Mouse (Mus musculus) macrophage (primary cell): Measurements from ENCODE around the gene Erc2. TPM values are rescaled to one million over a fixed set of nuclear protein-coding genes. Genes with fewer than 3 reads are reported as not detected.
"Not testable (repeated sequence)": the region's sequence is repeated elsewhere in the genome, so short reads cannot be mapped to it uniquely, and the experiment has no call there.

Experiments used
- H3K27ac ChIP-seq: fragments of 350-480 bp; formaldehyde crosslinking; 2 replicates; pipeline ENCODE4 v1.9.0; 2021
- H3K36me3 ChIP-seq: fragments of 350-480 bp; formaldehyde crosslinking; 2 replicates; pipeline ENCODE4 v1.9.0; 2021; ENCODE audit errors: inconsistent target
- H3K4me3 ChIP-seq: fragments of 350-480 bp; formaldehyde crosslinking; 2 replicates; pipeline ENCODE4 v1.9.0; 2021; ENCODE audit errors: inconsistent target
- H3K79me2 ChIP-seq: fragments of 350-480 bp; formaldehyde crosslinking; 2 replicates; pipeline ENCODE4 v1.9.0; 2021; ENCODE audit errors: inconsistent target
- WGBS: methylation state at CpG from one replicate; pipeline ENCODE4 v1.1.7; 2026; ENCODE audit warnings: inconsistent platforms; ENCODE audit not compliant: missing documents; 5-methylcytosine and 5-hydroxymethylcytosine counted together
- polyA plus RNA-seq: library from polyadenylated mRNA; stranded (reverse); fragments of 250-400 nt; gene quantifications from 3 replicates; pipeline ENCODE4 v1.2.4, GENCODE M21; 2018; ENCODE audit warnings: inconsistent platforms
- total RNA-seq, 78 experiments: library from RNA; depleted of rRNA; stranded (reverse); fragments of 250-400 nt; gene quantifications; 1 replicate in 9 of 78; 2 replicates in 24 of 78; 3 replicates in 43 of 78; 4 replicates in 2 of 78; pipeline ENCODE4 v1.2.4; 2018; ENCODE audit warnings: inconsistent platforms in 56 of 78

Gene Erc2
- not detected for total RNA-seq (2018; cell fraction: chromatin; rRNA removed)
- not detected for total RNA-seq (2018; cell fraction: cytosol; rRNA removed)
- not detected for total RNA-seq (2018; cell fraction: nucleus; rRNA removed)
- not detected in 3 replicates for polyA plus RNA-seq

GRCm38 (mm10) chr14:27622176-27622922, at the start of gene Erc2:
TSS of gene Erc2 (plus strand) at chr14:27622428.
- WGBS = 3% methylated on average over 65 of the region's 78 CpGs

GRCm38 (mm10) chr14:27578443-27578842, 43.8 kb upstream of the Erc2 start:
- Histone ChIP-seq H3K36me3 (no peaks in the 10 kb centered on the region), H3K4me3 (no peak overlapping the region), H3K79me2 (no peaks in the 10 kb centered on the region), H3K27ac (no peak overlapping the region)
- 88% methylated on average over 2 of the region's 2 CpGs for WGBS

More at GRCm38 (mm10) chr14:27622176-27622922, at the start of gene Erc2:
- no peaks in the 10 kb centered on the region for H3K36me3 ChIP-seq
- no peak within 1 kb of the TSS for H3K27ac ChIP-seq
- H3K79me2 ChIP-seq = no peaks in the 10 kb centered on the region
- H3K4me3 ChIP-seq = no peak within 1 kb of the TSS

GRCm38 (mm10) chr14:27589616-27590015, 32.6 kb upstream of the Erc2 start:
- H3K36me3 ChIP-seq, H3K79me2 ChIP-seq, H3K4me3 ChIP-seq, H3K27ac ChIP-seq: not testable (repeated sequence)

- H3K27ac ChIP-seq = no peak overlapping the region
- H3K4me3 ChIP-seq = no peak overlapping the region
- H3K36me3 ChIP-seq = no peaks in the 10 kb centered on the region
- H3K79me2 ChIP-seq = no peaks in the 10 kb centered on the region
- WGBS = 76% methylated on average over 7 of the region's 7 CpGs
Measured at GRCm38 (mm10) chr14:27592163-27592562, 30.1 kb upstream of the Erc2 start.

- Histone ChIP-seq H3K36me3 (no peaks in the 10 kb centered on the region), H3K27ac (no peak overlapping the region), H3K4me3 (no peak overlapping the region), H3K79me2 (no peaks in the 10 kb centered on the region)
- WGBS = 7% methylated on average over 6 of the region's 7 CpGs
Measured at GRCm38 (mm10) chr14:27596265-27596664, 26.0 kb upstream of the Erc2 start.

- Histone ChIP-seq H3K4me3 (no peak overlapping the region), H3K79me2 (no peaks in the 10 kb centered on the region), H3K27ac (no peak overlapping the region), H3K36me3 (no peaks in the 10 kb centered on the region)
- 85% methylated on average over 13 of the region's 13 CpGs for WGBS
Measured at GRCm38 (mm10) chr14:27602136-27602535, 20.1 kb upstream of the Erc2 start.

- Histone ChIP-seq H3K4me3 (no peak overlapping the region), H3K36me3 (no peaks in the 10 kb centered on the region), H3K27ac (no peak overlapping the region), H3K79me2 (no peaks in the 10 kb centered on the region)
- WGBS = 88% methylated on average over 3 of the region's 3 CpGs
Measured at GRCm38 (mm10) chr14:27607419-27607818, 14.8 kb upstream of the Erc2 start.

GRCm38 (mm10) chr14:27613766-27614165, 8.5 kb upstream of the Erc2 start:
- WGBS = 84% methylated on average over 5 of the region's 5 CpGs
- H3K36me3 ChIP-seq = no peaks in the 10 kb centered on the region
- no peak overlapping the region for H3K4me3 ChIP-seq
- no peak overlapping the region for H3K27ac ChIP-seq
- no peaks in the 10 kb centered on the region for H3K79me2 ChIP-seq

GRCm38 (mm10) chr14:27617286-27617685, 4.9 kb upstream of the Erc2 start:
- 87% methylated on average over 3 of the region's 3 CpGs for WGBS
- no peak overlapping the region for H3K27ac ChIP-seq
- no peaks in the 10 kb centered on the region for H3K79me2 ChIP-seq
- H3K36me3 ChIP-seq = no peaks in the 10 kb centered on the region
- H3K4me3 ChIP-seq = no peak overlapping the region

GRCm38 (mm10) chr14:27621576-27621975, 652 bp upstream of the Erc2 start:
- 59% methylated on average over 8 of the region's 8 CpGs for WGBS
- H3K79me2 ChIP-seq = no peaks in the 10 kb centered on the region
- no peak overlapping the region for H3K4me3 ChIP-seq
- H3K36me3 ChIP-seq = no peaks in the 10 kb centered on the region
- H3K27ac ChIP-seq = no peak overlapping the region

- no peaks in the 10 kb centered on the region for H3K79me2 ChIP-seq
- H3K36me3 ChIP-seq = no peaks in the 10 kb centered on the region
- H3K27ac ChIP-seq = no peak overlapping the region
- WGBS = 5% methylated on average over 6 of the region's 6 CpGs
- no peak overlapping the region for H3K4me3 ChIP-seq
Measured at GRCm38 (mm10) chr14:27622923-27623219, 643 bp downstream of the Erc2 start.

GRCm38 (mm10) chr14:27623368-27623767, 1.1 kb downstream of the Erc2 start:
- whole genome bisulfite sequencing = 18% methylated on average over 10 of the region's 10 CpGs
- Histone ChIP-seq H3K79me2 (no peaks in the 10 kb centered on the region), H3K4me3 (no peak overlapping the region), H3K36me3 (no peaks in the 10 kb centered on the region), H3K27ac (no peak overlapping the region)

- Histone ChIP-seq H3K79me2 (no peaks in the 10 kb centered on the region), H3K36me3 (no peaks in the 10 kb centered on the region), H3K4me3 (no peak overlapping the region), H3K27ac (no peak overlapping the region)
- 68% methylated on average over 10 of the region's 10 CpGs for WGBS
Measured at GRCm38 (mm10) chr14:27628701-27629100, 6.5 kb downstream of the Erc2 start.

- H3K79me2 ChIP-seq = no peaks in the 10 kb centered on the region
- WGBS = 89% methylated on average over 5 of the region's 5 CpGs
- no peak overlapping the region for H3K4me3 ChIP-seq
- H3K27ac ChIP-seq = no peak overlapping the region
- H3K36me3 ChIP-seq = no peaks in the 10 kb centered on the region
Measured at GRCm38 (mm10) chr14:27629369-27630012, 7.3 kb downstream of the Erc2 start.

- Histone ChIP-seq H3K36me3 (no peaks in the 10 kb centered on the region), H3K27ac (no peak overlapping the region), H3K79me2 (no peaks in the 10 kb centered on the region), H3K4me3 (no peak overlapping the region)
- WGBS = 91% methylated on average over 9 of the region's 9 CpGs
Measured at GRCm38 (mm10) chr14:27630973-27631640, 8.9 kb downstream of the Erc2 start.
